Mouse (Mus musculus) neutrophil, adult 83 days (primary cell): ENCODE results near the gene Vmn1r188. TPM values are rescaled to one million over a fixed set of nuclear protein-coding genes. Genes with fewer than 3 reads are reported as not detected.

Source experiments
- total RNA-seq, 2 experiments: library from RNA; stranded (reverse); gene quantifications; one replicate each; pipeline ENCODE4 v1.2.4; 2023

Gene Vmn1r188
- not detected for total RNA-seq

DNA sequence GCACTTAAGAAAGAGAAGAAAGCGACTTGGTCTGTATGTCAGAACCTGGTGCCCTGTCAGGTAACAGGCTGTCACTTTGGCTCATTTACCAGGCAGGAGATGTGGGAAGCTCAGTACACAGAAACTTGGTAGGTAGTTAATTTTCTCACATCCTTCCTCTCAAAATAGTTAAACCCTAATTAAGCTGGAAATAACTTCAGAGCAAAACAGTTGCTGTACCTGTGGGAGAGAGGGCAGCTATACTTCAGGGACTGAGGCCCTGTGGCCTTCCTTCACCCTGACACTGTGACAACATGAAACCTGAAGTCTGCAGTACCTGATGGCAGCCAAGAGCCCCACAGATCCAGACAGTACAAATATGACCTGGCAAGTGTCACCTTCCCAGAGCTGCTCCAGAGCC, at the start of gene Vmn1r188:
TSS of gene Vmn1r188 (plus strand) at position 301 of the 400 bp plus-strand sequence.

GRCm38 (mm10) chr13:22035267-22036148, 48.7 kb upstream of the Vmn1r188 start, which contains the start of the genes Hist1h2ah and Hist1h2bk:
Gene Hist1h2ah (minus strand): TSS chr13:22035568.
Gene Hist1h2bk (plus strand): TSS chr13:22035870.

DNA sequence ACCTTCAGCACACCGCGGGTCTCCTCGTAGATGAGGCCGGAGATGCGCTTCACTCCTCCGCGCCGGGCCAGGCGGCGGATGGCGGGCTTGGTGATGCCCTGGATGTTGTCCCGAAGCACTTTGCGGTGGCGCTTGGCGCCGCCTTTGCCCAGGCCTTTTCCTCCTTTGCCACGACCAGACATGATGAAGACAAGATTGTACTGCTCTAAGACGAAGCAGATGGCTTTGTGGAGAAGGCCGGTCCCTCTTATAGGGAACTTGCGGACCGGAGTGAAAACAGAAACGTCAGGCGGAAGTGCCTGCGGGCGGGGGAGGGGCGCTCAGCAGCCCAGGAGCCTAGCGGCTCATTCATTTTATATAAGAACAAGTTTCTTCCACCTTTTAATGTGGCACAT, 43.1 kb upstream of the Vmn1r188 start, which contains the start of gene Hist1h4i:
TSS of gene Hist1h4i (minus strand) at position 221 of the 395 bp plus-strand sequence.

DNA sequence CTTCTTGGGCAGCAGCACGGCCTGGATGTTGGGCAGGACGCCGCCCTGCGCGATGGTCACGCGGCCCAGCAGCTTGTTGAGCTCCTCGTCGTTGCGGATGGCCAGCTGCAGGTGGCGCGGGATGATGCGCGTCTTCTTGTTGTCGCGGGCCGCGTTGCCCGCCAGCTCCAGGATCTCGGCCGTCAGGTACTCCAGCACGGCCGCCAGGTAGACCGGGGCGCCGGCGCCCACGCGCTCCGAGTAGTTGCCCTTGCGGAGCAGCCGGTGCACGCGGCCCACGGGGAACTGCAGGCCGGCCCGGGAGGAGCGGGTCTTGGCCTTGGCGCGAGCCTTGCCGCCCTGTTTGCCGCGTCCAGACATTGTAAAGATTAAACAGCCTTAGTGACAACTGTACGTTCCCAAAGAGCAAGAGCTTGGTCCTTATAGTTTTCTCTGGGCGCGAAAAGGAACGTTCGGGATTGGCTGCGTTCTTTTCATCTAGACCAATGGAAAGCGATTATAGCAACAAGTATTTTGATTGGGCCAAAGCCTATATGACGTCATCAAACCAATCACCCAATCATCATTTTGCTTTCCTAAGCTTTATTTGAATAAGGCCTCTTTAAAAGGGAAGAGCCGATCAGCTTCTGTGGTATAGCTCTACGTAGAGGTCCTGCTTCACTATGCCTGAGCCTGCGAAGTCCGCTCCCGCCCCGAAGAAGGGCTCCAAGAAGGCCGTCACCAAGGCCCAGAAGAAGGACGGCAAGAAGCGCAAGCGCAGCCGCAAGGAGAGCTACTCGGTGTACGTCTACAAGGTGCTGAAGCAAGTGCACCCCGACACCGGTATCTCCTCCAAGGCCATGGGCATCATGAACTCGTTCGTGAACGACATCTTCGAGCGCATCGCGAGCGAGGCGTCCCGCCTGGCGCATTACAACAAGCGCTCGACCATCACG, 41.4 kb upstream of the Vmn1r188 start, which contains the start of the genes Hist1h2ag and Hist1h2bj:
TSS of gene Hist1h2ag (minus strand) at position 377 of the 935 bp plus-strand sequence.
TSS of gene Hist1h2bj (plus strand) at position 647 of the 935 bp plus-strand sequence.

DNA sequence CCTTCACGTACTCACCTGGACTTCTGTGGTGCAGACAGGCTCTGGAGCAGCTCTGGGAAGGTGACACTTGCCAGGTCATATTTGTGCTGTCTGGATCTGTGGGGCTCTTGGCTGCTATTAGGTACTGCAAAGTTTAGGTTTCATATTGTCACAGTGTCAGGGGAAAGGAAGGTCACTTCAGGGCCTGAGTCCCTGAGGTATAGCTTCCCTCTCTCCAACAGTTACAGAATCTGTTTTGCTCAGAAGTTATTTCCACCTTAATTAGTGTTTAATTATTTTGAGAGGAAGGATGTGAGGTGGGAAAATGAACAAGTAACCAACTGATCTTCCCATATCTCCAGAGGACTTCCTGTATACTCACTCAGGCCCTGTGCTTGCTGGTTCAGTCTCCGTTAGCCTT, 21.5 kb downstream of the Vmn1r188 start, which contains the start of gene Vmn1r189:
TSS of gene Vmn1r189 (minus strand) at position 101 of the 400 bp plus-strand sequence.

Other genes starting within 250 kb of the Vmn1r188 start
- under 1 TPM; 0.35 to 0.60 TPM for gene Zfp184, start 139.3 kb upstream of the Vmn1r188 start, total RNA-seq
- gene Pom121l2, start 103.2 kb upstream of the Vmn1r188 start, total RNA-seq = not detected
- gene Prss16, start 74.7 kb upstream of the Vmn1r188 start, total RNA-seq = 1 to 10 TPM; 2.5 to 2.8 TPM
- 100 to 1,000 TPM; 501 to 521 TPM for gene Hist1h2ah, start 48.9 kb upstream of the Vmn1r188 start, total RNA-seq
- 1,000 to 10,000 TPM; 1,519 to 1,594 TPM for gene Hist1h2bk, start 48.6 kb upstream of the Vmn1r188 start, total RNA-seq
- 100 to 1,000 TPM; 549 to 592 TPM for gene Hist1h4i, start 43.1 kb upstream of the Vmn1r188 start, total RNA-seq
- 1,000 to 10,000 TPM; 1,023 to 1,050 TPM for gene Hist1h2ag, start 41.5 kb upstream of the Vmn1r188 start, total RNA-seq
- gene Hist1h2bj, start 41.2 kb upstream of the Vmn1r188 start, total RNA-seq = 1,000 to 10,000 TPM; 1,049 to 1,157 TPM
- gene Vmn1r189, start 21.4 kb downstream of the Vmn1r188 start, total RNA-seq = not detected
- not detected for gene Vmn1r191, start 99.5 kb downstream of the Vmn1r188 start, total RNA-seq
- not detected for gene Vmn1r192, start 106.7 kb downstream of the Vmn1r188 start, total RNA-seq
- gene Vmn1r193, start 138.7 kb downstream of the Vmn1r188 start, total RNA-seq = not detected
- gene Vmn1r194, start 159.8 kb downstream of the Vmn1r188 start, total RNA-seq = not detected
- gene Vmn1r195, start 186.1 kb downstream of the Vmn1r188 start, total RNA-seq = not detected
- not detected for gene Vmn1r196, start 205.5 kb downstream of the Vmn1r188 start, total RNA-seq
- gene Vmn1r197, start 240.1 kb downstream of the Vmn1r188 start, total RNA-seq = not detected